Mouse (Mus musculus) heart, postnatal 0 days (tissue): ENCODE data around the gene Rere. TPM values are rescaled to one million over a fixed set of nuclear protein-coding genes. Genes with fewer than 3 reads are reported as not detected.
"Not testable (repeated sequence)": the region's sequence is repeated elsewhere in the genome, so short reads cannot be mapped to it uniquely, and the experiment has no call there.

ENCODE experiments used
- ATAC-seq: fragments of 200-750 bp; cut with Nextera tagmentation; 2 replicates; pipeline ENCODE4 v1.8.0; 2017; ENCODE audit warnings: low read depth, moderate number of reproducible peaks, moderate library complexity; ENCODE audit not compliant: insufficient read depth
- DNase-seq: peaks from one replicate; pipeline ENCODE4 v3.0.0-alpha.2; 2016; ENCODE audit warnings: low spot score
- H3K27ac ChIP-seq: fragments of 300-500 bp; sonication (generic); 2 replicates; pipeline ENCODE4 v1.5.1; 2014; ENCODE audit warnings: low read depth, mild to moderate bottlenecking
- H3K27me3 ChIP-seq: fragments of 300-500 bp; sonication (generic); 2 replicates; pipeline ENCODE4 v1.6.1; 2014; ENCODE audit warnings: low read length, mixed read lengths; ENCODE audit not compliant: control insufficient read depth, insufficient read depth
- H3K36me3 ChIP-seq: fragments of 300-500 bp; sonication (generic); replicated peaks from 2 replicates; pipeline ENCODE4 v1.6.1; 2014; ENCODE audit warnings: low read length, mixed read lengths; ENCODE audit not compliant: control insufficient read depth, insufficient read depth
- H3K4me1 ChIP-seq: fragments of 300-500 bp; sonication (generic); 2 replicates; pipeline ENCODE4 v1.6.1; 2014; ENCODE audit warnings: antibody characterized with exemption; ENCODE audit not compliant: control insufficient read depth, insufficient read depth
- H3K4me2 ChIP-seq: fragments of 300-500 bp; sonication (generic); 2 replicates; pipeline ENCODE4 v1.6.1; 2014; ENCODE audit warnings: low read depth, mild to moderate bottlenecking, low read length, moderate library complexity
- H3K4me3 ChIP-seq: fragments of 300-500 bp; sonication (generic); 2 replicates; pipeline ENCODE4 v1.5.1; 2014; ENCODE audit warnings: low read depth, low read length
- H3K9ac ChIP-seq: fragments of 300-500 bp; sonication (generic); replicated peaks from 2 replicates; pipeline ENCODE4 v1.6.1; 2014; ENCODE audit warnings: low read depth, low read length, mixed read lengths
- H3K9me3 ChIP-seq: fragments of 300-500 bp; sonication (generic); replicated peaks from 2 replicates; pipeline ENCODE4 v1.6.1; 2016; ENCODE audit warnings: low read length; ENCODE audit not compliant: control insufficient read depth
- CTCF ChIP-seq: IDR thresholded peaks from 2 replicates; pipeline ENCODE4 v1.5.1; 2016; ENCODE audit warnings: antibody characterized with exemption, control low read depth, low read depth
- EP300 ChIP-seq: IDR thresholded peaks from 2 replicates; pipeline ENCODE4 v1.6.1; 2016; ENCODE audit warnings: antibody characterized with exemption, low read depth
- WGBS: fragments of 180-500 bp; shearing (Covaris S2); extraction: QIAGEN DNeasy Blood & Tissue Kit; methylation state at CpG from one replicate; pipeline ENCODE4 v1.1.7; 2014; 5-methylcytosine and 5-hydroxymethylcytosine counted together
- polyA plus RNA-seq: library from polyadenylated mRNA; unstranded; fragments of >200 nt; fragmentation: Nextera tagmentation; extraction: Ambion mirVana; gene quantifications from 2 replicates; pipeline ENCODE4 v1.2.1, GENCODE M21; 2015
- total RNA-seq: library from RNA; depleted of rRNA; stranded (reverse); fragments of >200 nt; gene quantifications from 2 replicates; pipeline ENCODE4 v1.2.3, GENCODE M21; 2014; ENCODE audit warnings: low replicate concordance

Rere gene
- total and polyA plus RNA-seq, 2 experiments from 2014 or later: 14.6 to 17.9 TPM

- ATAC-seq: no peak
- Histone ChIP-seq H3K4me3 (no peak overlapping the region), H3K27ac (no peak overlapping the region), H3K36me3 (peaks cover 44% of the 10 kb centered on the region), H3K27me3 (no peaks in the 10 kb centered on the region), H3K4me2 (no peak overlapping the region), H3K9ac (no peak overlapping the region), H3K9me3 (no peaks in the 10 kb centered on the region), H3K4me1 (no peaks in the 10 kb centered on the region)
- TF ChIP-seq CTCF: no peak
- TF ChIP-seq EP300: no peak
- DNase-seq: no peak
- WGBS: 79% methylated on average over 3 of the region's 3 CpGs
Observed at GRCm38 (mm10) chr4:150509026-150509712, 227.7 kb downstream of the Rere start.

- no peak overlapping the region for H3K4me2 ChIP-seq
- no peak overlapping the region for H3K9ac ChIP-seq
- DNase-seq: no peak
- H3K4me3 ChIP-seq: no peak overlapping the region
- TF ChIP-seq EP300 (no peak), CTCF (no peak)
- H3K36me3 ChIP-seq: peaks cover 44% of the 10 kb centered on the region
- ATAC-seq: no peak
- no peak overlapping the region for H3K27ac ChIP-seq
- no peaks in the 10 kb centered on the region for H3K9me3 ChIP-seq
- no peaks in the 10 kb centered on the region for H3K27me3 ChIP-seq
- no peaks in the 10 kb centered on the region for H3K4me1 ChIP-seq
- WGBS: 89% methylated on average over 2 of the region's 2 CpGs
Observed at GRCm38 (mm10) chr4:150510036-150510435, 228.6 kb downstream of the Rere start.

DNA sequence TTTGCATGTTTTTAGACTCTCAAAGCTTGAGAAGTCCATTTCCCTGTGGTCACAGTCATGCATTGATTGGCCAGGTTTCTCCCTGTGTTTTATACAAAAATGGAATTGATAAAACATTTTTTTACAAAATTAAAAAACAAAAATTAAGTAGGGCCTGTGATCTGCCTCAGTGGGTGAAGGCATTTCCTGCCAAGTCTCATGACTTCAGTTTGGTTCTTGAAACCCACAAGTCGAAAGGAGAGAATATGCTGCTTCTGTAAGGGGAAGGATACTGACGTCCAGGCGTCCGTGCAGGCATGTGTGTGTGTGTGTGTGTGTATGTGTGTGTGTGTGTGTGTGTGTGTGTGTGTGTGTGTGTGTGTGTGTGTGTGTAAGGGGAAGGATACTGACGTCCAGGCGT is 231.9 kb downstream of the Rere start:
- H3K4me2 ChIP-seq, H3K9me3 ChIP-seq, DNase-seq, H3K27me3 ChIP-seq, ATAC-seq, H3K9ac ChIP-seq, H3K27ac ChIP-seq, H3K4me3 ChIP-seq, H3K4me1 ChIP-seq: not testable (repeated sequence)
- WGBS: 92% methylated on average over 4 of the region's 6 CpGs
- H3K36me3 ChIP-seq: peaks cover 44% of the 10 kb centered on the region

GRCm38 (mm10) chr4:150516201-150516600 is 234.8 kb downstream of the Rere start:
- no peak overlapping the region for H3K4me2 ChIP-seq
- H3K27me3 ChIP-seq: no peaks in the 10 kb centered on the region
- DNase-seq (no peak), ATAC-seq (no peak)
- no peak overlapping the region for H3K27ac ChIP-seq
- WGBS: 39% methylated on average over 2 of the region's 2 CpGs
- no peak for TF ChIP-seq CTCF
- TF ChIP-seq EP300: no peak
- H3K9me3 ChIP-seq: no peaks in the 10 kb centered on the region
- H3K4me3 ChIP-seq: no peak overlapping the region
- H3K4me1 ChIP-seq: no peaks in the 10 kb centered on the region
- no peak overlapping the region for H3K9ac ChIP-seq
- peaks cover 17% of the 10 kb centered on the region; the same call in 1 of the 2 replicates for H3K36me3 ChIP-seq

GRCm38 (mm10) chr4:150517381-150517780 is 235.9 kb downstream of the Rere start:
- Histone ChIP-seq H3K4me2 (no peak overlapping the region), H3K36me3 (peaks cover 8% of the 10 kb centered on the region; the same call in 1 of the 2 replicates), H3K27ac (no peak overlapping the region), H3K27me3 (no peaks in the 10 kb centered on the region), H3K9ac (no peak overlapping the region), H3K9me3 (no peaks in the 10 kb centered on the region), H3K4me1 (no peaks in the 10 kb centered on the region), H3K4me3 (no peak overlapping the region)
- TF ChIP-seq CTCF: no peak
- TF ChIP-seq EP300: no peak
- WGBS: 20% methylated on average over 4 of the region's 4 CpGs
- no peak for DNase-seq
- ATAC-seq: no peak

DNA sequence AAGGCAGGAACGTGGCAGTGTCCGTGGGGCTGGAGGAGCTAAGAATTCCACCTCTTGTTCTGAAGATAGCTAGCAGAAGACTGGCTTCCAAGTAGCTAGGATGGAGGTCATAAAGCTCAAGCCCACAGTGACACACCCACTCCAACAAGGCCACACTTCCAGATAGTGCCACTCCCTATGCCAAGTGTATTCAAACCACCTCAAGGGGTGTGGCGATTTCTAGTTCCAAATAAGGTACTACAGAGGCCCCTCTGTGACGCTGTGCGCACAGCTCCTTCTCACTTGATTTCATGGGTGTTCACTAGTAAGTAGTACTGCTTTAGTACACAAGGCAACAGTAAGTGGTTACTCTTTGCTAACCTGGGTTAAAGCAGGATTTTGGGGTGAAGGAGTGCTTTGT is 237.4 kb downstream of the Rere start:
- TF ChIP-seq CTCF (no peak), EP300 (no peak)
- ATAC-seq: no peak

More for the DNA sequence above, 237.4 kb downstream of the Rere start:
- Histone ChIP-seq H3K4me3 (no peak overlapping the region), H3K9ac (no peak overlapping the region), H3K27ac (no peak overlapping the region), H3K9me3 (no peaks in the 10 kb centered on the region), H3K4me2 (no peak overlapping the region), H3K4me1 (no peaks in the 10 kb centered on the region), H3K27me3 (no peaks in the 10 kb centered on the region), H3K36me3 (peaks cover 5% of the 10 kb centered on the region; the same call in 1 of the 2 replicates)
- 75% methylated on average over 5 of the region's 5 CpGs for WGBS
- DNase-seq: no peak
